Mouse (Mus musculus) frontal cortex, adult (tissue): Measurements from ENCODE around the gene Adamtsl5.
"Not testable (repeated sequence)": the region's sequence is repeated elsewhere in the genome, so short reads cannot be mapped to it uniquely, and the experiment has no call there.

Experiments
- ATAC-seq: cut with Nextera tagmentation; 2 replicates; pipeline ENCODE4 v1.9.2; 2017; ENCODE audit warnings: mild to moderate bottlenecking, moderate library complexity, mixed read lengths; ENCODE audit not compliant: low TSS enrichment

The Adamtsl5 gene

GRCm38 (mm10) chr10:80371983-80372382 is 23.8 kb upstream of the Adamtsl5 start:
- no peak for ATAC-seq

- ATAC-seq = peak; percentile 43; the same call in 1 of the 2 replicates
Observed at GRCm38 (mm10) chr10:80371411-80371966, 23.3 kb upstream of the Adamtsl5 start.

- 0 out of 2 replicates have a peak, but pooled peaks have one; percentile 41 for ATAC-seq
Observed at GRCm38 (mm10) chr10:80369995-80370747, 22.0 kb upstream of the Adamtsl5 start.

- no peak for ATAC-seq
Observed at GRCm38 (mm10) chr10:80368392-80368791, 20.2 kb upstream of the Adamtsl5 start.

- ATAC-seq = no peak
Observed at GRCm38 (mm10) chr10:80367954-80368353, 19.7 kb upstream of the Adamtsl5 start.

- ATAC-seq = no peak
Observed at GRCm38 (mm10) chr10:80365736-80366135, 17.5 kb upstream of the Adamtsl5 start.

- ATAC-seq = no peak
Observed at GRCm38 (mm10) chr10:80363734-80364133, 15.5 kb upstream of the Adamtsl5 start.

GRCm38 (mm10) chr10:80357994-80358639 is 9.9 kb upstream of the Adamtsl5 start:
- ATAC-seq = no peak

GRCm38 (mm10) chr10:80357336-80357735 is 9.1 kb upstream of the Adamtsl5 start:
- ATAC-seq = peak; percentile 77

- ATAC-seq = peak; percentile 28; the same call in 1 of the 2 replicates
Observed at GRCm38 (mm10) chr10:80356737-80357136, 8.5 kb upstream of the Adamtsl5 start.

- ATAC-seq = no peak
Observed at GRCm38 (mm10) chr10:80356001-80356682, 7.9 kb upstream of the Adamtsl5 start, which contains the start of gene Plk5. Plk5 (plus strand) TSS chr10:80356459.

- no peak for ATAC-seq
Observed at GRCm38 (mm10) chr10:80355431-80355830, 7.2 kb upstream of the Adamtsl5 start.

GRCm38 (mm10) chr10:80352727-80353126 is 4.5 kb upstream of the Adamtsl5 start:
- no peak for ATAC-seq

GRCm38 (mm10) chr10:80351896-80352295 is 3.7 kb upstream of the Adamtsl5 start:
- no peak for ATAC-seq

- ATAC-seq = peak; percentile 82
Observed at GRCm38 (mm10) chr10:80350292-80350691, 2.1 kb upstream of the Adamtsl5 start.

GRCm38 (mm10) chr10:80348981-80349380 is 769 bp upstream of the Adamtsl5 start:
- ATAC-seq = no peak

- ATAC-seq = no peak
Observed at GRCm38 (mm10) chr10:80347514-80347967, 671 bp downstream of the Adamtsl5 start.

GRCm38 (mm10) chr10:80345929-80346328 is 2.3 kb downstream of the Adamtsl5 start:
- ATAC-seq = not testable (repeated sequence)

GRCm38 (mm10) chr10:80345122-80345521 is 3.1 kb downstream of the Adamtsl5 start:
- no peak for ATAC-seq

GRCm38 (mm10) chr10:80344131-80344661 is 4.0 kb downstream of the Adamtsl5 start:
- no peak for ATAC-seq

GRCm38 (mm10) chr10:80343425-80343895 is 4.8 kb downstream of the Adamtsl5 start:
- ATAC-seq = no peak
